Mouse (Mus musculus) heart, embryonic 14.5 days (tissue): ENCODE results near the gene C77080. TPM values are rescaled to one million over a fixed set of nuclear protein-coding genes. Genes with fewer than 3 reads are reported as not detected.
A peak's percentile ranks its signal among the peaks of the same experiment; 100 is the strongest.

ENCODE experiments used
- ATAC-seq: fragments of 200-750 bp; cut with Nextera tagmentation; 2 replicates; pipeline ENCODE4 v1.8.0; 2017; ENCODE audit warnings: low read depth, moderate TSS enrichment; ENCODE audit not compliant: insufficient number of reproducible peaks, insufficient read depth, low FRiP score
- H3K27ac ChIP-seq, 2 experiments: fragments of 200-500 bp in 1 of 2; fragments of 300-500 bp in 1 of 2; sonication (generic) in 1 of 2; replicated peaks in 1 of 2; 2 replicates each; pipeline ENCODE4 v1.5.1; 2012 to 2014; ENCODE audit warnings: low read depth in 2 of 2, low read length in 2 of 2, control low read depth in 1 of 2, mild to moderate bottlenecking in 1 of 2, mixed read lengths in 1 of 2; ENCODE audit not compliant: control insufficient read depth in 1 of 2, insufficient read depth in 1 of 2
- H3K27me3 ChIP-seq: fragments of 300-500 bp; sonication (generic); 2 replicates; pipeline ENCODE4 v1.6.1; 2014; ENCODE audit warnings: mild to moderate bottlenecking, low read length, control low read depth; ENCODE audit not compliant: control insufficient read depth, insufficient read depth
- H3K36me3 ChIP-seq: fragments of 300-500 bp; sonication (generic); 2 replicates; pipeline ENCODE4 v1.6.1; 2014; ENCODE audit warnings: mild to moderate bottlenecking, control low read depth, low read length, mixed read lengths; ENCODE audit not compliant: control insufficient read depth, insufficient read depth
- H3K4me1 ChIP-seq, 2 experiments: fragments of 200-500 bp in 1 of 2; fragments of 300-500 bp in 1 of 2; sonication (generic) in 1 of 2; 2 replicates each; pipeline ENCODE4 v1.6.1; 2012 to 2014; ENCODE audit warnings: low read length in 2 of 2, control low read depth in 1 of 2, mixed read lengths in 1 of 2; ENCODE audit not compliant: control insufficient read depth in 2 of 2, insufficient read depth in 2 of 2
- H3K4me2 ChIP-seq: fragments of 300-500 bp; sonication (generic); 2 replicates; pipeline ENCODE4 v1.6.1; 2014; ENCODE audit warnings: mild to moderate bottlenecking, low read length
- H3K4me3 ChIP-seq, 2 experiments: fragments of 200-500 bp in 1 of 2; fragments of 300-500 bp in 1 of 2; sonication (generic) in 1 of 2; 2 replicates each; pipeline ENCODE4 v1.5.1; 2012 to 2014; ENCODE audit warnings: low read length in 2 of 2, mild to moderate bottlenecking in 2 of 2, control low read depth in 1 of 2, low read depth in 1 of 2, moderate library complexity in 1 of 2; ENCODE audit not compliant: control insufficient read depth in 1 of 2, insufficient read depth in 1 of 2
- H3K9ac ChIP-seq: fragments of 300-500 bp; sonication (generic); 2 replicates; pipeline ENCODE4 v1.6.1; 2014; ENCODE audit warnings: mild to moderate bottlenecking, low read length
- H3K9me3 ChIP-seq: fragments of 300-500 bp; sonication (generic); 2 replicates; pipeline ENCODE4 v1.6.1; 2016; ENCODE audit warnings: low read length, control low read depth; ENCODE audit not compliant: control insufficient read depth
- WGBS: fragments of 180-500 bp; shearing (Covaris S2); extraction: QIAGEN DNeasy Blood & Tissue Kit; methylation state at CpG from one replicate; pipeline ENCODE4 v1.1.7; 2014; 5-methylcytosine and 5-hydroxymethylcytosine counted together
- polyA plus RNA-seq: library from polyadenylated mRNA; unstranded; fragments of >200 nt; fragmentation: Nextera tagmentation; extraction: Ambion mirVana; gene quantifications from 2 replicates; pipeline ENCODE4 v1.2.1, GENCODE M21; 2014

The C77080 gene
- polyA plus RNA-seq, 1 experiment from 2014 or later: 1.4 TPM

DNA sequence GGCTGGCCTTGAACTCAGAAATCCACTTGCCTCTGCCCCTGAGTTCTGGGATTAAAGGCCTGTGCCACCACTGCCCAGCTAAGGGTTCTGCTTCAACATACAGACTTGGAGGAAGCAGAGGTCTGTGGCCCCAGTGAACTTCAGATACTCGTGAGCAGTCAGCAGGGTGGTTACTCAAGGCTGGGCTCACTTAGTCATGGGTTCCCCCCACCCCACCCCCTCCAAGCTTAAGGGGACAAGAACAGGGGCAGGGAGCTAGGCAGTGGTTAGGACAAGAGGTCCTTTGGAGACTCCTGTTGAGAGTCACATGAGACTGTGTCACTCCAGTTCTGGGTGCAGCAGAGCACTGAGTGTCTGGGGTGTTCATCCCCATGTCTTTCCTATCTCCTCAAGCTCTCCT lies 7.5 kb upstream of the C77080 start:
- WGBS: 38% methylated on average over 1 of the region's 1 CpGs
- Histone ChIP-seq H3K9ac (no peak overlapping the region), H3K36me3 (no peaks in the 10 kb centered on the region), H3K4me2 (no peak overlapping the region), H3K4me1 (peaks cover 5 to 10% of the 10 kb centered on the region in 2 experiments), H3K27ac (no peak overlapping the region), H3K4me3 (no peak overlapping the region), H3K27me3 (0 out of 2 replicates have a peak, but pooled peaks cover 4% of the 10 kb centered on the region), H3K9me3 (no peaks in the 10 kb centered on the region)
- ATAC-seq: no peak

DNA sequence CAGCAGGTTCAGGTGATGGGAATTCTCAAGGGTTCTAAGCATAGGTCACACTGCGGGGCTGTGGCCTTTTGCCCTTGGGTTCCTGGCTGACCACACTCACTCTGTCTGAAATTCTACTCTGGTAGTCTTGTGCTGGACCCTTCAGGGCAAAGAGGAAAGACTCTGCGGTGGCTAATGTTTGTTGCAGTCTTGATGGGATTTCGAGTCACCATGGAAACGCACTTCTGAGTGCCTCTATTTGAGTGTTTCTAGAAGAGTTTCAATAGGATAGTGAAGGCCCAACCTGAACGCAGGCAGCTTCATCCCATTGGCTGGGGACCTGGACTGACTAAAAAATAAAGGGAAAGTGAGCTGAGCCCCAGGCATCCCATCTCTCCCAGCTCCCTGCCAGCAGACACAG lies 5.6 kb upstream of the C77080 start:
- Histone ChIP-seq H3K27ac (no peak overlapping the region), H3K4me2 (no peak overlapping the region), H3K9ac (no peak overlapping the region), H3K36me3 (no peaks in the 10 kb centered on the region), H3K4me3 (no peak overlapping the region), H3K27me3 (0 out of 2 replicates have a peak, but pooled peaks cover 3% of the 10 kb centered on the region), H3K4me1 (peaks cover 6 to 8% of the 10 kb centered on the region in 2 experiments; a peak in 1 of 4 replicates), H3K9me3 (no peaks in the 10 kb centered on the region)
- ATAC-seq: no peak
- WGBS: 83% methylated on average over 5 of the region's 5 CpGs

DNA sequence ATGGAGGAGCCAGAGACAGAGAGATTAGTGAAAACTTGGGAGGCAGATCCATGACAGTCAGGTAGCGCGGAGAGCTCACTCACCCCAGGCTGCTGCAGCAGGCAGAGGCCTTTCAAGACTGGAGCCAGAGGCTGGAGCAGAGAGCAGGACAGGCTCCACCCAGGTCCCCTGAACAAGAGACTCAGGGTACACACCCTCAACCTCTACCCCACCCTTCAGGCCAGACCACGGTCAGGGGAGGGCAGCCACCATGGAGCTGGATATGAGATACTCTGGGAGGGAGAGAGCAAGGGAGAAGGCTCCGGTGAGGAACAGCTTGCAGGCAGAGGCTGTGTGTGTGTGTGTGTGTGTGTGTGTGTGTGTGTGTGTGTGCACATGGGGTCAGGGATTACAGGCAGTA lies 5.0 kb upstream of the C77080 start:
- 80% methylated on average over 4 of the region's 4 CpGs for WGBS
- no peak overlapping the region for H3K27ac ChIP-seq
- 0 out of 2 replicates have a peak, but pooled peaks cover 4% of the 10 kb centered on the region for H3K27me3 ChIP-seq
- no peak overlapping the region for H3K4me3 ChIP-seq
- no peaks in the 10 kb centered on the region for H3K9me3 ChIP-seq
- no peak overlapping the region for H3K9ac ChIP-seq
- ATAC-seq: no peak
- no peak overlapping the region for H3K4me2 ChIP-seq
- no peaks in the 10 kb centered on the region for H3K36me3 ChIP-seq
- H3K4me1 ChIP-seq: peaks cover 6 to 8% of the 10 kb centered on the region in 2 experiments; a peak in 1 of 4 replicates

DNA sequence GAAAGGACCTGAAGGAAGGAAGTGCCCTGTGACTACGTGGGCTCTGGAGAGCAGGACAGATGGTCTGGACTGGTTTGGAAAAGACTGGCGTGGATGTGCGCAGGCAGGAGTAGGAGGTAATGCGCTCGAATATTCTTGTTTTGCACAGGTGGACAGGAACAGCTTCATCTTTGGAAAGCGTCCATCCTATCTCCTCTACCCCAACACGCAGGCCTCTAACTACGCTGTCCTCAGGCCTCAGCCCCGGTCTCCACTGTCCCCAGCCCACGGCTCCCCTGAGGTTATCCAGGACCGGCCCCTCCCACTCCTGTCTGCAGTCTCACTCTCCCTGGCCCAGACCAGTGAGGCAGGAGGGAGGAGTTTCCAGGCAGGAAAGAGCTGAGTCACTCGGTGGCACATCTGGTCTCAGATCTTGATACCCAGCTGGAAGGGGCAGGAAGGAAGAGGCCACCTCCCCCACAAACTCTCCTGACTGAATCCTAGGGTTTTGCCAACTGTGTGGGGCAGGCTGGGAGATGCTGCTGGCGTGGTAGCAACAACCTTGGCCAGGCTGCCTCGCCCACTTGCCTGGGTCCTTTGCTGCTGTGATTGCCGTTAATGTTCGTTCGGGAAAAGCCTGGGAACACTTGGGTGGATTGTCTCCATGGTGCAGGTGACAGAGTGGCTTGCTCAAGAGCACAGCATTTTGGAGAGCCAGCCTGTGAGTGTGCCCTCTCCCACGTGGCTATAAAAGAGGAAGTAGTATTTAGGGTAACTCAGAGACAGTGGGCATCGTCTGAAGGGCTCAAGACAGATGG lies 2.2 kb upstream of the C77080 start:
- peak; percentile 79 for ATAC-seq
- peaks cover 12% of the 10 kb centered on the region; the same call in 1 of the 2 replicates for H3K27me3 ChIP-seq
- 22% methylated on average over 19 of the region's 19 CpGs for WGBS
- peaks cover 6 to 8% of the 10 kb centered on the region in 2 experiments; a peak in 1 of 4 replicates for H3K4me1 ChIP-seq
- no peaks in the 10 kb centered on the region for H3K36me3 ChIP-seq
- H3K27ac ChIP-seq: peak overlapping the region; percentile 38 to 49; a peak in 2 of 4 replicates
- H3K4me3 ChIP-seq: peak overlapping the region in 1 of 2 experiments; percentile 9; a peak in 1 of 4 replicates
- no peaks in the 10 kb centered on the region for H3K9me3 ChIP-seq
- no peak overlapping the region for H3K9ac ChIP-seq
- peak overlapping the region; percentile 21; the same call in 1 of the 2 replicates for H3K4me2 ChIP-seq

DNA sequence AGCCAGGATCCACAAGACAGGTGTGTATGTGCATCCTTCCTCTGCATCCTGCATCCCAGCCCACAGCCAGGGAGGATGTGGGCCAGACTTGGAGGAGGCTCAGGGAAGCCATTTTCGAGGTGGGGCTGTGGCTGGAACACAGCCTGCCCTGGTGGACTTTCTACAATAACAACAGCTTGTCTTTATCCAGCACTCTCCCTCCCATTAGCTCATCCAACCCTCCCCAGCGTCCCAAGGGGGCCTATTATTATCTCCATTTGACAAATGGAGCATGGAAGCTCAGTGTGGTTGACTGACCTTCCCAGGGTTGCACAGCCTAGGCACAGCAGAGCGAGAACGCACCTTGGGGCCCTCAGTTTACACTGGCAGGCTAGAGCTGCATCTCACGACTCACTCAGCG lies 526 bp downstream of the C77080 start:
- H3K27ac ChIP-seq: no peak overlapping the region; a peak in 1 of 4 replicates
- no peak overlapping the region for H3K9ac ChIP-seq
- no peak overlapping the region for H3K4me3 ChIP-seq
- no peak for ATAC-seq
- no peaks in the 10 kb centered on the region for H3K36me3 ChIP-seq
- peaks cover 18% of the 10 kb centered on the region in 2 experiments for H3K4me1 ChIP-seq
- H3K4me2 ChIP-seq: no peak overlapping the region
- WGBS: 14% methylated on average over 6 of the region's 6 CpGs
- no peaks in the 10 kb centered on the region for H3K9me3 ChIP-seq
- peaks cover 12% of the 10 kb centered on the region; the same call in 1 of the 2 replicates for H3K27me3 ChIP-seq

DNA sequence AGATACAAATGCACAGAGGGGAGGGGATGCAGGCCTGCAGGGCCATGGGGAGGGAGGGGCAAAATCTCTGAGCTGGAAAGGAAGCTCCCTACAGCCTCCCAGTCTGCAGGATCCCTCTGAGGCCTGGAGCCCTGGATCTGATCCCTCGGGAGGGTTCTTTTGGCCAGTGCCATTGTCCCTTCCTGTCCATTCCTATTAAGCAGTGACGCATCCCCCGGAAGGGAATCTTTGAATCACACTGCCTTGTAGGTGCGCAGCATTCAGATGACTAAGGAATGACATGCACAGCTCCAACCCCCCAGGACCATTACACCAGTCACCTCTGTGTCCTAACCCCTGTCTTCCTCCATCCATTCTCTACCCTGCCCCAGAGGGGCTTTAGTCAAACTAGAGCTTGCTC lies 2.1 kb downstream of the C77080 start:
- no peak overlapping the region for H3K4me3 ChIP-seq
- no peak overlapping the region for H3K9ac ChIP-seq
- no peaks in the 10 kb centered on the region for H3K9me3 ChIP-seq
- WGBS: 62% methylated on average over 4 of the region's 4 CpGs
- peaks cover 12% of the 10 kb centered on the region; the same call in 1 of the 2 replicates for H3K27me3 ChIP-seq
- no peak for ATAC-seq
- H3K27ac ChIP-seq: no peak overlapping the region
- H3K4me2 ChIP-seq: no peak overlapping the region
- peaks cover 18% of the 10 kb centered on the region in 2 experiments for H3K4me1 ChIP-seq
- no peaks in the 10 kb centered on the region for H3K36me3 ChIP-seq

DNA sequence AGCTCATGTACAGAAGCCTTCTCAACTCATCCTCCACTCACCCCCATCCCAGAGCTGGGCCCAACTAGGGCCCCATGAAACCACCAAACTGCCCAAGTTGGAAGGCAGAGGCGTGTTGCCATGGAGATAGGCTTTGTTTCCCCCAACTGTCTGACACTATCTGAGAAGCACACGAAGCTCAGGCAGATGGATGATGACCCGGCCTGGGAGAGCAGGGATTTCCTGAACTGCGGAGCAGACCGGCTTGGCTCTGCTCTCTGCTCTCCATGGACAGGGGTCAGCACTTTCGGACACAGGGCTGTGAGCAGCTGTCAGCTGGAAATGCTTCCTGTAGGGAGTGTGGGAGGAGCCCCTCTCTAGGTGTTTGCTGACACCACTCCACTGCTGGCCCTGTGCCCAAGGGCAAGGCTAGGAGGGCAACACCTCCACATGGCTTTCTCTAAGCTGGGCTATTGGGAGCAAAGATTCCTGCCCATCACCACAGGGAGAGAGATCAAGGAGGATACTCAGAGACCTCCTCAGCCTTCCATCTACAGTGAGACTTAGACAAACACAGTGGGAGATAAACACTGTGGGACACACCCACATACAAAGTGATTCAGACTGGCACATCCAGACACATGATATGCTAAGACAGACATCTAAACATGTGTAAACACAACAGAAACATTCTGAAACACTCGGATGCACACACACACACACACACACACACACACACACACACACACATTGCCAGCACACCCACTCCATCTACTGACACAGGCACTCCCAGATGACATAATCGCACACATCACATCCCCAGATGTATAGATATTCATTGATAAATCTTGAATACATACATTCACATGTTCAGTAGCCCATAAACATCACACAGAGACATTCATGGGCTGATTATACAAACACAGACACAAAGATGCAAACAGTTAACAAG lies 4.5 kb downstream of the C77080 start:
- H3K4me2 ChIP-seq: peak overlapping the region; percentile 35
- H3K9ac ChIP-seq: 0 out of 2 replicates have a peak overlapping the region, but pooled peaks have one; percentile 17
- peaks cover 25% of the 10 kb centered on the region for H3K27me3 ChIP-seq
- peaks cover 9 to 14% of the 10 kb centered on the region in 2 experiments for H3K4me1 ChIP-seq
- no peaks in the 10 kb centered on the region for H3K36me3 ChIP-seq
- no peaks in the 10 kb centered on the region for H3K9me3 ChIP-seq
- 19% methylated on average over 8 of the region's 8 CpGs for WGBS
- no peak overlapping the region for H3K4me3 ChIP-seq
- peak; percentile 72 for ATAC-seq
- H3K27ac ChIP-seq: peak overlapping the region in 1 of 2 experiments; percentile 45; a peak in 3 of 4 replicates
